Mouse (Mus musculus) cortical plate, adult 2 months (tissue): Measurements from ENCODE around the gene Casp7. TPM values are rescaled to one million over a fixed set of nuclear protein-coding genes. Genes with fewer than 3 reads are reported as not detected.

Source experiments
- H3K27ac ChIP-seq: fragments of 200-500 bp; 2 replicates; pipeline ENCODE4 v1.5.1; 2012; ENCODE audit warnings: low read length, control low read depth, inconsistent platforms; ENCODE audit not compliant: insufficient read depth
- H3K4me1 ChIP-seq: fragments of 200-500 bp; 2 replicates; pipeline ENCODE4 v1.6.1; 2011; ENCODE audit warnings: low read length; ENCODE audit not compliant: control insufficient read depth, insufficient read depth
- H3K4me3 ChIP-seq: fragments of 200-500 bp; 2 replicates; pipeline ENCODE4 v1.5.1; 2011; ENCODE audit warnings: mild to moderate bottlenecking, low read length, control low read depth; ENCODE audit not compliant: insufficient read depth
- CTCF ChIP-seq: fragments of 200-500 bp; IDR thresholded peaks from 2 replicates; pipeline ENCODE4 v1.5.1; 2011; ENCODE audit warnings: mild to moderate bottlenecking, control low read depth, low read length; ENCODE audit not compliant: insufficient read depth; ENCODE audit errors: extremely low read depth
- POLR2A ChIP-seq: fragments of 200-500 bp; IDR thresholded peaks from 2 replicates; pipeline ENCODE4 v1.6.1; 2011; ENCODE audit warnings: mild to moderate bottlenecking, low read length, control low read depth; ENCODE audit not compliant: insufficient read depth; ENCODE audit errors: extremely low read depth
- polyA plus RNA-seq: library from polyadenylated mRNA; depleted of rRNA; stranded (reverse); fragments of >200 nt; gene quantifications from 2 replicates; pipeline ENCODE4 v1.2.3, GENCODE M21; 2012

Casp7 gene
- polyA plus RNA-seq, 1 experiment = 4.4 TPM

GRCm38 (mm10) chr19:56438357-56439071 lies 41.6 kb downstream of the Casp7 start:
- Histone ChIP-seq H3K4me3 (no peak overlapping the region), H3K4me1 (0 out of 2 replicates have a peak, but pooled peaks cover 1% of the 10 kb centered on the region), H3K27ac (no peak overlapping the region)
- TF ChIP-seq POLR2A = no peak
- TF ChIP-seq CTCF = no peak

GRCm38 (mm10) chr19:56439072-56439434 lies 42.1 kb downstream of the Casp7 start:
- Histone ChIP-seq H3K27ac (no peak overlapping the region), H3K4me3 (no peak overlapping the region), H3K4me1 (0 out of 2 replicates have a peak, but pooled peaks cover 1% of the 10 kb centered on the region)
- TF ChIP-seq CTCF (no peak), POLR2A (no peak)

GRCm38 (mm10) chr19:56443445-56443844 lies 46.5 kb downstream of the Casp7 start:
- no peak overlapping the region for H3K4me3 ChIP-seq
- H3K4me1 ChIP-seq = peaks cover 3% of the 10 kb centered on the region
- TF ChIP-seq POLR2A (no peak), CTCF (no peak)
- H3K27ac ChIP-seq = no peak overlapping the region

- Histone ChIP-seq H3K4me3 (no peak overlapping the region), H3K4me1 (peaks cover 8% of the 10 kb centered on the region), H3K27ac (no peak overlapping the region)
- no peak for TF ChIP-seq POLR2A
- TF ChIP-seq CTCF = no peak
These were observed 51.9 kb downstream of the Casp7 start for GRCm38 (mm10) chr19:56448784-56449183.

- 0 out of 2 replicates have a peak overlapping the region, but pooled peaks have one; percentile 6 for H3K27ac ChIP-seq
- peaks cover 8% of the 10 kb centered on the region for H3K4me1 ChIP-seq
- TF ChIP-seq CTCF (no peak), POLR2A (no peak)
- no peak overlapping the region for H3K4me3 ChIP-seq
These were observed 52.6 kb downstream of the Casp7 start for GRCm38 (mm10) chr19:56449537-56449936.

GRCm38 (mm10) chr19:56450892-56451291 lies 54.0 kb downstream of the Casp7 start:
- peaks cover 6% of the 10 kb centered on the region for H3K4me1 ChIP-seq
- no peak overlapping the region for H3K4me3 ChIP-seq
- H3K27ac ChIP-seq = peak overlapping the region; percentile 27; the same call in 1 of the 2 replicates
- TF ChIP-seq CTCF (no peak), POLR2A (no peak)

GRCm38 (mm10) chr19:56451867-56452266 lies 54.9 kb downstream of the Casp7 start:
- no peak overlapping the region for H3K4me3 ChIP-seq
- H3K4me1 ChIP-seq = peaks cover 6% of the 10 kb centered on the region
- no peak for TF ChIP-seq POLR2A
- TF ChIP-seq CTCF = no peak
- peak overlapping the region; percentile 68; the same call in 1 of the 2 replicates for H3K27ac ChIP-seq

- no peak for TF ChIP-seq CTCF
- no peak for TF ChIP-seq POLR2A
These were observed 55.5 kb downstream of the Casp7 start for GRCm38 (mm10) chr19:56452421-56452820.

GRCm38 (mm10) chr19:56454862-56455261 lies 57.9 kb downstream of the Casp7 start:
- no peak overlapping the region for H3K4me3 ChIP-seq
- peaks cover 6% of the 10 kb centered on the region for H3K4me1 ChIP-seq
- no peak overlapping the region for H3K27ac ChIP-seq
- no peak for TF ChIP-seq CTCF
- no peak for TF ChIP-seq POLR2A

More at GRCm38 (mm10) chr19:56452421-56452820, 55.5 kb downstream of the Casp7 start:
- Histone ChIP-seq H3K4me3 (no peak overlapping the region), H3K4me1 (peaks cover 6% of the 10 kb centered on the region), H3K27ac (peak overlapping the region; percentile 68)

GRCm38 (mm10) chr19:56455369-56455768 lies 58.4 kb downstream of the Casp7 start:
- Histone ChIP-seq H3K4me1 (peaks cover 6% of the 10 kb centered on the region), H3K27ac (no peak overlapping the region), H3K4me3 (no peak overlapping the region)
- TF ChIP-seq CTCF (no peak), POLR2A (no peak)

- no peak for TF ChIP-seq POLR2A
- TF ChIP-seq CTCF = no peak
- no peak overlapping the region for H3K27ac ChIP-seq
- peaks cover 1% of the 10 kb centered on the region; the same call in 1 of the 2 replicates for H3K4me1 ChIP-seq
- H3K4me3 ChIP-seq = no peak overlapping the region
These were observed 60.6 kb downstream of the Casp7 start for GRCm38 (mm10) chr19:56457569-56457968.
